Mouse (Mus musculus) left cerebral cortex, postnatal 36 days (tissue): Measurements from ENCODE around the gene Dgke. TPM values are rescaled to one million over a fixed set of nuclear protein-coding genes. Genes with fewer than 3 reads are reported as not detected.
"Not testable (repeated sequence)": the region's sequence is repeated elsewhere in the genome, so short reads cannot be mapped to it uniquely, and the experiment has no call there.

ENCODE experiments used
- DNase-seq, 2 experiments: peaks; one replicate each; pipeline ENCODE4 v3.0.0; 2021 to 2022; ENCODE audit warnings: low spot score in 2 of 2, mixed read lengths in 1 of 2
- intact Hi-C: fragments of 180-260 bp; cut with DNase I; formaldehyde crosslinking; loops from one replicate; pipeline ENCODE4 v1.15.1; 2025
- total RNA-seq, 2 experiments: library from RNA; stranded (reverse); gene quantifications; 2 replicates each; pipeline ENCODE4 v1.2.3; 2021

The Dgke gene
- 10 to 100 TPM; 55.6 to 57.2 TPM for total RNA-seq

DNA sequence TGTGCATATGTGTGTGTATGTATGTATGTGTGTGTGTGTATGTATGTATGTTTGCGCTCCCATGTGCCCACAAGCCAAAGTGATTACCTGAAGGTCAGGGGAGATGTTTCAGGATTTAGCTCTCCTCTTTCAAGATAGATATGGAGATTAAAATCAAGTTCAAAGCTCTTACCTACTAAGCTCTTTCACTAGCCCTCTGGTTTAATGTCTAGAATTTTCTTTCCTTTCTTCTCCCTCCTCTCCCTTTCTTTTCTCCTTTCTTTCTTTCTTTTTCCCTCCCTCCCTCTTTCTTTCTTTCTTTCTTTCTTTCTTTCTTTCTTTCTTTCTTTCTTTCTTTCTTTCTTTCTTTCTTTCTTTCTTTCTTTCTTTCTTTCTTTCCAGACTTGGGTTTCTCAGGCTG, at the start of gene Dgke:
Dgke (minus strand) TSS at position 101 of the 400 bp plus-strand sequence.
- DNase-seq: no peak
- intact Hi-C loops: no loop called here

DNA sequence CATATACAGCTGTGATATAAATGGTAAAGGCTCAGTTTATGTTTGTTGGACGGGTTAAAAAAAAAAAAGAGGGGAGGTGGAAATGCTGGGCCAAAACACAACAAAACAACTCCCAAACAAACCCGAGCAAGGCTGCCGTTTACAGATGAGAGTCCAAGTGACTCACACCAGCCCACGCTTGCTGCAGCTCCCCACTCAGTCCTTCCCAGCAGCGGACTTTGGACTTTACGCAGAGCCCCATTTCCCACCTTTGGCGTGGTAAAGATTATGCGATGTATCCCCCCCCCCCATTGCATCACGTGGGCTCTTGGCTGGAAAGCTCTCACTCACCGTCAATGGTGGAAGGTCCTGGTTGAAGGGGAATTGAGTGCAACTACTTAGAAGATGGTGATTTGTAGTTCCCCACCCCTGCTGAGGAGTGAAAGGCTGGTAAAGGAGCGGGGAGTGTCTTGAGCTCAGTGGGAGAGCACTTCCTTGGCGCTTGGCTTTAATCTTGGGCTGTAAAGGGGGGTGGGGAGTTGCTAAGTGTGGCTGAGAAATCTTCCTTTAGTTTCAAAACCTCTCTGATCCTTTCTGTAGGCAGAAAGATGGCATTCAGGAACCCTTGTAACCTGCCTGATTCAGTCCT, 40.6 kb upstream of the Dgke start:
- intact Hi-C loops: loop anchor here (10.0 kb wide), 2 partner anchors 618 to 818 kb away; no protein-coding TSS in a partner anchor
- no peak for DNase-seq

DNA sequence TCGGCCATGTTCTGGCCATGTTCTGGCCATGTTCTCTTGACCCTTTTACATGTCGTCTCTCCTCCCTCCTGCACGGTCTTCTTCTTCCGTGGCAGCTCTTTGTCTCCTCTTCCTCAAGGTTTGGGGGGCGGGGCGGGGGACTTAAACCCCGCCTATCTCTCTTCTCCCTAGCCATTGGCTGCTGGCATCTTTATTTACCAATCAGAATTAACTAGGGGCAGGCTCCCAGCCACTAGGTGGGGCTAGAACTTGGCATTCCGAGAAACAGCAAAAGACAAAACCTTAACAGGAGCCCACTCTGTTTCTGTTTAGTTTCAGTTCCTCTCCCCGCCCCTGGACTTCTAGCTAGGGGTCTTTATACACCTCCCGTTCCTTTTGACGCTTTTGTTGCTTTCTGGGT, 39.2 kb upstream of the Dgke start:
- intact Hi-C loops: loop anchor here (10.0 kb wide), 2 partner anchors 619 to 819 kb away; no protein-coding TSS in a partner anchor
- DNase-seq: no peak

DNA sequence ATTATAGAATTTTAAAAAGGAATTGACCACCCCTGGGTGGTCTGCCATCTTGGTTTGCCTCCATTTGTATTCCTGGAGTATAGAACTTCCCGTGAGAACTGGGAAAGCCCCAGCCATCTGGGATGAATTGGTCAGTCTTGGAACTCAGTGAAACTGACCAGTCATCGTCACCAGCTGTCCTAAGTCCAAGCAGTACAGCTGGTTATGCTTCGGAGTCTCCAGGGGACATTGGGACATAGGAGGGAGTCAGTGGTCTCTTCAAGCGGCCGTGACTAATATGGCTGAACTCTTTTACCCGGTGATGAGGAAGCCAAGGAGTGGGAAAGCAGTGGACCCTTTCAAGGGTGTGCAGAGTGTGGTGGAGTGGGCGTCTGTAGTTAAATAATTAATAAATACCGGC, 38.6 kb upstream of the Dgke start:
- no peak for DNase-seq
- intact Hi-C loops: loop anchor here (10.0 kb wide), 2 partner anchors 620 to 820 kb away; no protein-coding TSS in a partner anchor

DNA sequence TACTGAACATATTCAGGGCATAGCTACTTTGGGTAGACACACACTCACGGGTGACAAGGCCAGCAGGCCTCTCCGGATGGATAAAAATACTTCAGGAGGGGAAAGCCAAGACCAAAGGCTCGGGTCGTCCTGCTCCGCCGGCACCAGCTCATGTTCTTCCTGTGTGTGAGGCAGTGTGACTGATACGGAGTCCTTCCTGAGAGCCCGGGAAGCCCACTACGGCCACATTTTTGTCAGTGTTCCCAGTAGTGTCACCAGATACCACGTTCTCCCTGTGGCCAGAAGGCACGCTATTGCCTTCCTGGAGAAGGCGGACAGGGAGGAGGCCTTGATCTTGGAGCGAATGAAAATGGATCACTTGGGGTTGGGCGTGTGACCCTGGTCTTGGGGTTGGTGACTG, 36.5 kb upstream of the Dgke start:
- no peak for DNase-seq
- intact Hi-C loops: loop anchor here (10.0 kb wide), 2 partner anchors 622 to 822 kb away; no protein-coding TSS in a partner anchor

DNA sequence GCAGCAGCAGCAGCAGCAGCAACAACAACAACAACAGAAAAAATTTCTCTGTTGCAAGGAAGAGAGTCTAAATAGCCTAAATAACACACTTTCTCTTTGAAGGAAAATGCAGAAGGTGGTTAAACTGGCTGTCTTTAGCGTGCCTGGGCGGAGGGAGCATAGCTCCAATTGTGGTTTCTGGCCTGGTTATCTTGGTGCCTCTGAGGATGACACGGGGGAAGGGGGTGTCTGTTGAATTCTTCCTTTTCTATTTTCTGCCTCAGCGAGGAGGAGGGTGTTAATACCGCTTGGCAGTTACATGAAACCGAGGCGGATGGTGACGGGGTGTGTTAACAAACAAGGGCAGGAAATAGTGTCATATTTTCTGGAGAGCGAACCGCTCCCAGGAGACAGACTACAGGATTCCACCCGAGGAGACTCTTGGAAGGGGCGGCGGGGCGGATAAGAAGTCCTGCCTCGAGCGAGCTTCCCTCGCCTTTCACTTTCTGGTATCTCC, 34.2 kb upstream of the Dgke start:
- intact Hi-C loops: loop anchor here (1.0 to 10.0 kb wide), 3 partner anchors 202 to 824 kb away; no protein-coding TSS in a partner anchor
- peak; percentile 56 to 62 for DNase-seq

DNA sequence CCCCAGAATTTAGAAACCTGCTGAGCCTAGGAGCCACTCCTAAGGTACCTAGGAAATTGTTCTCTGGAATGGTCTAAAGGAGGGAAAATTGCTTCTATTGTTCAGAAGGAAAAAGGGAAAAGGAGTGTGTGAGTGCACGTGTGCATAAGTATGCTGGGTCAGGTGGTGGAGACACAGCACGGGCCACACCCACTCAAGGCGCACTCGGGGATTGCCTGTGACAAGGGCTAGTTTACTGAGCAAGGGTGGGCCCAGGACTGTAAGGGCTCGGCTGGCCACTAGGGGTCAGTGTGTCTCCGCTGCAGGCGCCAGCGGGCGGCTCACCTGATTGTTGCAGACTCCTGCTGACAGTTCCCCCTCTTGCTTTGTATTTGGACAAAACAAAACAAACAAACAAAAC, 33.8 kb upstream of the Dgke start:
- intact Hi-C loops: loop anchor here (1.0 to 10.0 kb wide), 3 partner anchors 203 to 824 kb away; no protein-coding TSS in a partner anchor
- peak; percentile 82 to 84 for DNase-seq

DNA sequence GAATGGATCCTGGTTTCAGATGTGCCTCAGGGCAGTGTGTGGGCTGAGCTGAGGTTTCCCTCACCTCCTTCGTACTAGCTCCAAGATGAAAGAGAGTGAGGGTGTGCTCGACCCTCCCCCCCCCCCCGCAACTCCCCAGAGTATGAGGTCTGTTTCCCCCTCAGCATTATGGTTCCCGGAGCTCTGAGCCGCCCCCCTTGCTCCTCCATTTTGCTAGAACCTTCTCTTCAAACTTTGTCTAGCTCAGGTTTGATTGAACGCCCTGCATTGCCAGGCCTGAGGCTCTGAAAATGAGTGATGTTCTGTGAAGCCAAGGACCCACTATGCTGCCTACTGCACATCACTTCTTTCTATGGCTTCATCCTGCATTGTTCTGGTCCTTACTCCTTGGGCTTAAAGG, 32.3 kb upstream of the Dgke start:
- no peak for DNase-seq
- intact Hi-C loops: no loop called here

DNA sequence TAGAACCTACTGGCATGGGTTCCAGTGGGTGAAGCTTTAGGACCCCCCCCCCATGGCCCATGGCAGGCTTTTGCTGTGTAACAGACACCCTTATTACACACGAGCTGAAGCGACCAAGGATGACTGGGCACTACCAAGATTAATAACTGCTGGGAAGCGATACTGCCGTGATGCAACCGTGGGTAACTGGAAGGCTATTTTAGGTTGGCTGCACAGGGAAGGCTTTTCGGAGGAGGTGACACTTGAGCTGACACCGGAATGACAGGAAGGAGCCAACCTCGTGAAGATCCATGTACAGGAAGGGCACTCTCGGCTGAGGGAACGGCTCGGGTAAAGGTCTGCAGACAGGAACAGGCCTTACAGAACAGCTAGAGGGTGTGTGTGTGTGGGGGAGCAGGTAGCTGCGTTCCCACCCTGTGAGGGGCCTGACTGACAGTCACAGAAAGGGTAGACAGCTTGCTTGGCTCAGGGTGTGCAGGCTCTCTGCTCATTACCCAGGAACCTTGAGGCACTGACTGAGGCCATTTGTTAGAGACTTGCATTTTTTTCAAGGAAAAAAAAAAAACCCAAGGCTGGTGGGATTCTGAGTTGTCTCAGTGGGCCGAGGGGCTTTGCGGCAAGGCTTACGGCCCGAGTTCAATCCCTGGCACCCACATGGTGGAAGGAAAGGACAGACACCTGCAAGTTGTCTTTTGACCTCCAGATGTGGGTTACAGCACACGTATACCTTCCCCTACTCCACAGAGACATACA, 31.6 kb upstream of the Dgke start:
- intact Hi-C loops: no loop called here
- no peak for DNase-seq

DNA sequence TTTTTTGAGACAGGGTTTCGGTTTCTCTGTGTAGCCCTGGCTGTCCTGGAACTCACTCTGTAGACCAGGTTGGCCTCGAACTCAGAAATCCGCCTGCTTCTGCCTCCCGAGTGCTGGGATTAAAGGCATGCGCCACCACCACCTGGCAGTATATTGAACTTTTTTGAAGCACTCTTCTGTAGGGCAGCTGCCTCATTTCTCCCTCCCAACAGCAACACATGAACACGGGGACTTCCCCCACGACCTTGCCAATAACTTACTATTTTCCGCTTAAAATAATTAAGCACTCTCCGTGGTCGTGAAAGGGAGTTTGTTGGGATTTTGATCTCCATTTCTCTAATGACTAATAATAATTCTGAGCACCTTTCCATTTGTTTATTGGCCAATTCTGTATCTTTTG, 30.6 kb upstream of the Dgke start:
- DNase-seq, intact Hi-C loops: not testable (repeated sequence)

DNA sequence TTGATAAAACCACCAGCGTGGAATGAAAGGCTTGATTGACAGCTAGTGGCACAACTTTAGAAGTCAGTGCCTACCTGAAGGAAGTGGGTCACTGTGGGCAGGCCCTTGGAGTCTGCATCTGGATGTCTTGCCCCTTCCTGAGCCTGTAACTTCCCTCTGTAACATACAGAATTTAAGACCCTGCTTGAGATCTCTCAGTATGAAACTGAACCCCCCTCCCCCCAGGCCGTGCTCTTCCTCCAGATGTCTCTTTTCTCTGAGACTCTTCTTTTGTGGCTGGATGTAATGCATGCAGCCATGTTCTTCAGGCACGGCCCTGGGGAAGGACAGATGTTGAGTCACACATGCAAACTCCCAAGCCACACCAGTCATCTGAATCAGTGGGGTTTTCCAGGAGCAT, 28.7 kb upstream of the Dgke start:
- intact Hi-C loops: no loop called here
- no peak for DNase-seq

DNA sequence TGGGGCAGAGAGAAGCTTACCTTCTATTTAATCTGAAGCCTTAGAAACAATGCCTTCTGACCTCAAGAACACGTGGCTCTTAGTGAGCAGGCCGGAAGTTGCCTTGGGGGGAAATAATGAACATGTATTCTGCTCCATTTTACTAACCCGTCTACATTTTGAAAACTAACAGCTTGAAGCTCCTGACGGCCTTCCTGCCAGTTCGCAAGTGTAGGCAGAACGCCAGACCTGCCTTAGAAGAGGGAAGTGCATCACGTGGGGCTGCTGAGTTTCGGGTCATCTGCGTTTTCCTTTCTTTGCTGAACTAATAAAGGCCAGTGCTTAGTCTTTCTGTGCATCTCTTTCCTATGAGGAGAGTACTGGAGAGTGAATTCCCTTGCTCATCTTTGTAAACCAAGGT, 26.1 kb upstream of the Dgke start:
- no peak for DNase-seq
- intact Hi-C loops: no loop called here

DNA sequence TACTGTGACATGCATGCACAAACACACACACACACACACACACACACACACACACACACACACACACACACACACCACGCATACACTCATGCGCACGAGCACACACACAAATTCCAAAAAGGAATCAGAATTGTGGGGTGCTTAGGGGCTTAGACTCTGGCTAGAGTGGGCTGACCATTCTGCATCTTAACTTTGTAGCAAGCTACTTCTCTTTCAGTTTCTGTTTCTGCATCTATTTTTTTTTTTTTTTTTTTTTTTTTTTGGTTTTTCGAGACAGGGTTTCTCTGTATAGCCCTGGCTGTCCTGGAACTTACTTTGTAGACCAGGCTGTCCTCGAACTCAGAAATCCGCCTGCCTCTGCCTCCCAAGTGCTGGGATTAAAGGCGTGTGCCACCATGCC, 23.7 kb upstream of the Dgke start:
- DNase-seq, intact Hi-C loops: not testable (repeated sequence)

DNA sequence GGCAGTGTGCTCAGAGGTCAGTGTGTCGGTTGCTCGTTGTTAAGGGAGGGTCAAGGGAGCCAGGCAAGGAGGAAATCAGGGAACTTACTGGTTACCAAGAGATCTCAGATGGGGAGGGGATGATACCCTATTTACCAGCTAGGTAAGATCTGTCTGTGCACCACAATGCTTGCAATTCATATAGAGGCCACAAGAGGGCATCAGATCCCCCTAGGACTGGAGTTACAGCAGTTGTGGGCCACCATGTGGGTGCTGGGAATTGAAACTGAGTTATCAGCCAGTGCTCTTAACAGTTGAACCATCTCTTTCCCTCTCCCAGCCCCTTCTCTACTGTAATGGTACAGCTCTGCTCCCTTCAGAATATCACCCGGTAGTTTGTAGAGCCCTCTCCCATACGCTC, 22.1 kb upstream of the Dgke start:
- no peak for DNase-seq
- intact Hi-C loops: loop anchor here (5.0 kb wide), 1 partner anchor 214 kb away; the partner anchor contains the start of gene Nog

DNA sequence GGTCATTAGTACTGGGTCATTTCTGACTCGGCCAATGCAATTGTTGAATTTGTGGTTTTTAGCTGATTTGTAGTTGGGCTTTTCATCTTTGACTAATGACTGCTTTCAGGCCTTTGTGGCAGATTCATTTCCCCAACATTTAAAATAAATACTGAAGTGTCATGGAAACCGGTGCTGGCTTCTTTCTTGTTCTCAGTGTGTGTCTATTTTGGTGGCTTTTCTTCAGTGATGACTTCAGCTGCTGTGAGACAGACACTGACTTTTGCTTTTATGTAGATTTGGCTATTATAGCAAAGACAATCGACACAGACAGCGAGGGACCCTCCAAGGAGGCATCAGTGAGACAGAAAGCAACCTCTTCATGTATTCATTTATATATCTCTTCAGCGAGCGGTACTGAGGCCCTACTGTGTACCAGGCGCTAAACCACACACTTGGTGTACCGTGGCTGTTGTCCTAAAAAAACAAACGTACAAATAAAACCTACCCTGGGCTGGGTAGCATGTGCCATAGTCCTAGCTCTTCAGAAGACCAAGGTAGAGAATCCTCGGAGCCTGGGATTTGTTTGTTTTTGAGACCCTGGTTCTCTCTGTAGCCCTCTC, 19.7 kb upstream of the Dgke start:
- intact Hi-C loops: loop anchor here (5.0 kb wide), 1 partner anchor 216 kb away; the partner anchor contains the start of gene Nog
- no peak for DNase-seq

DNA sequence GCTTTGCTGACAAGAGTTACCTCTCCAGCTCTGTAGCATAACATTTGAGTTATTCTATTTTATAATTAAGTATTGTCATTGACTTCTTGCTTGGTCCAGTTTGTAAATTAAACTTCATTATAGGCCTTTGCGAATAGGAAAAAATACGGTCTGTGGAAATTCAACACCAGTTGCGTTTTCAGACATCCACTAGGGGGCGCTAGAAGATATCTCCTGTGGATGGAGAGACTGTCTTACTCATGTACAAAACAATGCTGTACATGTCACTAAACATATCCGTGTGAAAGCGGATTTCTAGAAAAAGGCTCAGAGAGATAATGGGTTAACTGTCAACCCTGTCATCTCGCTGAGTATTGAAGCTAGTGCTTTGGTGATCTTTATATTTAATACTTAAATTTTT, 18.0 kb upstream of the Dgke start:
- peak in 1 of 2 experiments; percentile 31 for DNase-seq
- intact Hi-C loops: no loop called here

DNA sequence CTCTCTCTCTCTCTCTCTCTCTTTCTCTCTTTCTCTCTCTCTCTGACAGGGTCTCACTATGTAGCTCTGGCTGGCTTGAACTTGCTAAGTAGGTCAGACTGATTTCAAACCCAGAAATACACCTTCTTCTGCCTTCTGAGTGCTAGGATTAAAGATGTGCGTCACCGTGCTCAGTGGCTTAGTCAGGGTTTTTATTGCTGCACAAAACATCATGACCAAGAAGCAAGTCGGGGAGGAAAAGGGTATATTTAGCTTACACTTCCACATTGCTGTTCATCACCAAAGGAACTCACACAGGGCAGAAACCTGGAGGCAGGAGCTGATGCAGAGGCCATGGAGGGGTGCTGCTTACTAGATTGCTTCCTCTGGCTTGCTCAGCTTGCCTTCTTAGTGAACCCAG, 16.0 kb upstream of the Dgke start:
- intact Hi-C loops, DNase-seq: not testable (repeated sequence)

DNA sequence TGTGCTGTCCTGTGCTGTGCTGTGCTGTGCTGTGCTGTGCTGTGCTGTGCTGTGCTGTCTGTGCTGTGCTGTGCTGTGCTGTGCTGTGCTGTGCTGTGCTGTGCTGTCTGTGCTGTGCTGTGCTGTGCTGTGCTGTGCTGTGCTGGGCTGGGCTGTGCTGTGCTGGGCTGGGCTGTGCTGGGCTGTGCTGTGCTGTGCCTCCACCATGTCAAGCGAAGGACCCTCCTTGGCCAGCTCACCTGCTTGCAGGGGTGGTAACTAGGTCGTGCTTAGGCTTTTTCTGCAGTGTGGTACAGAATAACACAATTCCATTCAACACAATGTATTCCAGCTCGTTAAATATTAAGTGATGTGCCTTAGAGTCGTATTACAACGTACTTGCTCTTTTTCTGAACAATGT, 15.3 kb upstream of the Dgke start:
- intact Hi-C loops, DNase-seq: not testable (repeated sequence)

DNA sequence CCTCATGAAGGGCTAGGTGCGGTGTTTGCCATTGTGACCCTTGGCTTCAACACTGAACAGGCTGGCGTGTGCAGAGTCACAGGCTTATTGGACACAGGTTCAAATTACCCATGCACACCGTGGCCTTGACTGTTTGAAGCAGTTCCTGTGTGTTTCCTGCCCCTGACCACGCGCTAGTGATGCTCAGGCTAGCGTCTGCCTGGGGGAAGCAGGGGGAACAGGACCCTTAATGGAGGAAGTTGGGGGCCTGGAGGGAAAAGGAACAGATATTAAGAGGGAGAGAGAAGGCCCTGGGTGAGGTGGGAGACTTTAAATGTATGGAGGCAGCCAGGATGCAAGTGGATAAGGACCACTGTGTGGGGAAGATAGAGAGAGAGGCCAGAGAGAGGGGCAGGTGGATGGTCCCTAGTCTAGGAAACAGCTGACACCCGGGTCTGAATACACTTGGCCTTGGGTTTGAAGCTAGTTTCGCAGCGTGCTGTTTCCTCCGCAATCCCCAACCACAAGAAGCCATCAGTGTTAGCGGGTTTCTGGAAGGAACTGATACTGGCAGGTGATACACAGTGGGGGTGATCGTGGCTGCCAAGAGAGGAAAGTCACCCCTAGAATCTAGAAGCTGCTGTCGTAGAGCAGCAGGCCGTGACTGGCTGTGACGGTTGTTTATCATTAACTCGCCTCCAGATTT, 12.5 kb upstream of the Dgke start:
- intact Hi-C loops: no loop called here
- no peak for DNase-seq

DNA sequence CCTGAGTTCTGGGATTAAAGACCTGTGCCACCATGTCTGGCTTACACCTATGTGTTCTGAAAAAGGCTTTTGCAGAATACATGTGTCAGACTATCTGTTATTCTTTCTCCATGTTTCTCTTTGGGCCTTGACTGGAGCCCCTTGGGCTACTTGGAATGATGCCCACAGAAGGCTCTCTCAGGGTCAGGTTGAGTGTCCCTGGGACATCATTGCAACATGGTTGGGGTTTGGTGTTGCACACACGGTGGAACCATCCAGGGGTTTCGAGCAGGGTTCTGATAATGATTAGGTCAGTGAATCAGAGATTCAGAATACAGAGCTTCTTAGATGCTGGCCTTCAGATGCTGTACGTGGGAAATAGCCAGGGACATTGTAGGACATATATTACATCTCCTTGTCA, 11.7 kb upstream of the Dgke start:
- intact Hi-C loops: no loop called here
- no peak for DNase-seq
